Mouse (Mus musculus) splenic B cell, adult 2 months (primary cell): ENCODE measurements at regions not wholly inside any gene's neighbourhood (a gene's known extent, or its start where the extent isn't known, plus 50 kb on each side); places are given as distances from the start of the nearest gene placed in this dataset.
A peak's percentile ranks its signal among the peaks of the same experiment; 100 is the strongest.
"Not testable (repeated sequence)": the region's sequence is repeated elsewhere in the genome, so short reads cannot be mapped to it uniquely, and the experiment has no call there.

Experiments used
- DNase-seq: peaks from one replicate; pipeline ENCODE4 v3.0.0-alpha.2; 2011; ENCODE audit warnings: low read depth, low spot score
- H3K27me3 ChIP-seq: 2 replicates; pipeline ENCODE4 v1.6.1; 2012; ENCODE audit warnings: mild to moderate bottlenecking, low read length, moderate library complexity, mixed read lengths; ENCODE audit not compliant: control insufficient read depth, poor library complexity, insufficient read depth, severe bottlenecking
- H3K36me3 ChIP-seq: 2 replicates; pipeline ENCODE4 v1.6.1; 2012; ENCODE audit warnings: mild to moderate bottlenecking, low read length, moderate library complexity, mixed read lengths; ENCODE audit not compliant: control insufficient read depth, poor library complexity, insufficient read depth, severe bottlenecking

- no peak for DNase-seq
- H3K27me3 ChIP-seq = no peaks in the 10 kb centered on the region
These were observed 283.4 kb upstream of the Arglu1 start for GRCm38 (mm10) chr8:8973769-8974168.

GRCm38 (mm10) chr8:8973334-8973733, 283.0 kb upstream of the Arglu1 start:
- Histone ChIP-seq H3K27me3 (no peaks in the 10 kb centered on the region), H3K36me3 (no peaks in the 10 kb centered on the region)
- DNase-seq = peak; percentile 49

More at GRCm38 (mm10) chr8:8973769-8974168, 283.4 kb upstream of the Arglu1 start:
- no peaks in the 10 kb centered on the region for H3K36me3 ChIP-seq

GRCm38 (mm10) chr8:8970776-8971175, 280.5 kb upstream of the Arglu1 start:
- Histone ChIP-seq H3K36me3 (no peaks in the 10 kb centered on the region), H3K27me3 (no peaks in the 10 kb centered on the region)
- no peak for DNase-seq

DNA sequence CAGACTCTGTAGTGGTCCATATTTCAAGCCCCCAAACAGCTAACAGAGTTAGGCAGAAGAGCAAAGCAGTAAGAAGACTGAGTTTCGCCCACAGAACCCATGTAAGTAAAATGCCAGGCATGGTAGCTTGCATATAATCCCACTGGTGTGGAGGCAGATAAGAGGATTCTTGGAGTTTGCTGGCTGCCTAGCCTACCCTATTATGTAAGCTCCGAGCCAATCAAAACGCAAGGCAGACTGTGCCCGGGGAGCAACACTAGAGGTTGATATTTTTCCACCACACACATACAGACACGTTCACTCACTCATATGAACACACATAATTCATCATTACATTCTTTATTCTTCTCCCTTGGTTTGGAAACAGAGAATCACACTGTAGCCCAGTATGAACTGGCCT, 280.0 kb upstream of the Arglu1 start:
- Histone ChIP-seq H3K36me3 (no peaks in the 10 kb centered on the region), H3K27me3 (no peaks in the 10 kb centered on the region)
- DNase-seq = no peak

DNA sequence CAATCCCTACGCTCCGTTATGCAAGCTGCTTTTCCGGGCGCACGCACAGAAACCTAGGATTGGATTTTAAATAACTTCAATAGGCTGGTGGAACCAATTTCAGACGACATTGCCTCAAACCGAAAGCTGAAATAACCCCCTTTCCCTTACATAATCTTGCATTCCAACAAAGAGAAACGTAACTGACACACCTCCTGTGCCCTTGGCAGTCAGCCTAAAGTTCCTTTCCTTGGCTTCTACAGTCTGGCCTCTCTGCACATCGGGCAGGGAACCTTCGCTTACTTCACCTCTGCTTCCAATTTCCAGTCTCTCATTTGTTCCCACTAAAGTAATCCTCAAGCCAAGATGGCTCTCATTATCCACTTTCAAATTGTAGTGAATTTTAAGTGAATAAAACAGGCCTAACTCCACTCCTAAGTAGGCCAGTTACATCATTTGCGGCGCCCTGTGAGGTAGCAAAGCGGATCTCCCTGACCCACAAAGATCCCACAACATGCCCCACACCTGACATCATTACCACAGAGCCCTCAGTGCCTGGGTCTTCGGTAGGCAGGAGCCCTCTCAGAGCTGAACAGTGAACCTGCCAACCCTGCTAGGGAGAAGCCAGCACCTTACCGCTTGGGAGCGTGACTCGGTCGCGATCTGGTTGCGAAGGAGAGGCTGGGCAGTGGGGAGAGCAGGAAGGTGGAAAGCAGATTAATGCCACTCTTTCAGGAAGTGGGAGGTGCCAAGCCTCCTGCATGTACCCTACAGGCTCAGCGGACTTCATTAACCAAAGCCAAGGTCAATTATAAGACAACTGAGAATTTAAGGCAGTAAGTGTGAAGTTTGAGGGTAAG, 279.0 kb upstream of the Arglu1 start:
- Histone ChIP-seq H3K36me3 (no peaks in the 10 kb centered on the region), H3K27me3 (no peaks in the 10 kb centered on the region)
- DNase-seq = no peak

DNA sequence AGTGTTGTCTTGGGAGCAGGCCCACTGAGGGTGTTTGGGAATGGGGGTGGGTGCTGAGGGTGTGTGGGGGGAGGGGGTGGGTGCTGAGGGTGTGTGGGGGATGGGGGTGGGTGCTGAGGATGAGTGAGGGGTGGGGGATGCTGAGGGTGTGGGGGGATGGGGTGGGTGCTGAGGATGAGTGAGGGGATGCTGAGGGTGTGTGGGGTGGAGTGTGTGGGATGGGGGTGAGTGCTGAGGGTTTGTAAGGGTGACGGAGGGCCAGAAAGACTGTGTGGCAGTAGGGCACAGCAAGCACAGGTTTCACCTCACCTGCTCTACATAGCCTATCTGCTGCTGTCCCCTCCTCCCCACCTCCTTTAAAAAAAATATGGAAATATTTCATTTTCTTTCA, 276.3 kb upstream of the Arglu1 start:
- DNase-seq = no peak
- Histone ChIP-seq H3K27me3 (no peaks in the 10 kb centered on the region), H3K36me3 (no peaks in the 10 kb centered on the region)

DNA sequence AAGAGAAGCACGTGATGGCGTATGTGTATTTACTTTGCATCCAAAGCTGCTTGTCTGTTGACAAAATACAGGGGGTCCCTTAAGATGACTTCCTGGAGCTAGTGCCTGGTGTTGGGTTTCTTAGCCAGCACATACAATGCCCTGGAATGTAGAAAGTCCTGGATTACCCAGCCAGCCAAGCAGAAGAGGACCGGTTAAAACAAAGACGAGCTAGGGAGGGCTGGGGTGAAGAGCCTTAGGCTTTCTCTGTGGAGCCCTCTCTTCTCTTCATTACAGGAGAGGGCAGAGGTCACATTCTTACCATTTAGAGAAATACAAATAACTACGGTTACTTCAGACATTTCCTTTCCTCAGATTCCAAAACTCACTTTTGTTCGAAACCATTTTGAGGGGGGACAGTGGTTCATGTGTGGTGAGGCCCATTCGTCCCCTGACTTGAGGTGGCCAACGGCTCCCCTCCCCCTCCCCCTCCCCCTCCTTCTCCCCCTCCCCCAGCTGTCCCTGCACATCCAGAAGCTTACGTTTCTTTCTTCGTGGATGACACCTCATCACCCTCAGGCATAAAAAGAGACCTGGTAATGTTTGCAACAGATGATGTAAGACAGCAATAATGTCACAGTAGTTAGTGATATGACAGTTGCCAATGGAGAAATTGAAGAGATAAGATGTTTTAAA, 275.8 kb upstream of the Arglu1 start:
- Histone ChIP-seq H3K36me3 (no peaks in the 10 kb centered on the region), H3K27me3 (no peaks in the 10 kb centered on the region)
- no peak for DNase-seq

GRCm38 (mm10) chr8:8960221-8960620, 269.9 kb upstream of the Arglu1 start:
- no peak for DNase-seq
- Histone ChIP-seq H3K36me3 (no peaks in the 10 kb centered on the region), H3K27me3 (no peaks in the 10 kb centered on the region)

GRCm38 (mm10) chr8:8959787-8960093, 269.4 kb upstream of the Arglu1 start:
- Histone ChIP-seq H3K36me3 (no peaks in the 10 kb centered on the region), H3K27me3 (no peaks in the 10 kb centered on the region)
- no peak for DNase-seq

DNA sequence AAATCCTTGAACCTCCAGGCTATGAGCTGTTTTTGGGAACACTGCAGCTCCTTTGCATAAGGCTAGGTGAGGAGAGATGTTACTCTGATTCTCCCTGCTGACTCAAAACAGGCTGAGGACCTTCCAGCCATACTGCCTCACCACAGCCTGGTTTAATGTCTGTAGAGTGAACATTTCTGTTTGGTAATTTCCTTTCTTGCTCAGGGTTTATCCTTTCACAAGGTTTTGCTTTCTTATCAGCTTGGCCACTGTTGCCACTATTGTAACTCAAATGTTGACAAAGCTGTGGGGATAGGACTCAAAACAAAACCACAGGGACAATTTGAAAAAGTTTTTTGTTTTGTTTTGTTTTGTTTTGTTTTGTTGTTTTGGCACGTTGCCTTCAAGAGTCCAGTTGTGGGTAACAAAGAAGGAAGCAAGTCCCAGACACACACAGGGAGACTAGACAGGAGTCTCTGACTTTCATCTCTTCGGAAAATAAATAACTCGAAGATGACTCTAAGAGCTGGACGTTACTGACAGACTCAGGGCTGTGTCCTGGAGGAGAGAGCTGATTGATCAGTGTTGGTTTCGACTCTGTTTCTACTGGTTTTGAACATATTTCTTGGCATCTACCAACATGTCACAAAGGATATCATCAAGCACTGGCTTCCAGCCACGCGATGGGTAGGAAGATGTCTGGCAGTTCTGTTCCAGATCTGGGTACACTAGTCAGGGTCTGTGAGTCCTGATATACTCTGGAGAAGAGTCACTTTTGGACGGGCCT, 268.9 kb upstream of the Arglu1 start:
- Histone ChIP-seq H3K36me3 (no peaks in the 10 kb centered on the region), H3K27me3 (no peaks in the 10 kb centered on the region)
- DNase-seq = no peak

- not testable (repeated sequence) for H3K36me3 ChIP-seq, H3K27me3 ChIP-seq, DNase-seq
These were observed 267.8 kb upstream of the Arglu1 start for GRCm38 (mm10) chr8:8958140-8958539.

GRCm38 (mm10) chr8:8952212-8952611, 261.9 kb upstream of the Arglu1 start:
- no peaks in the 10 kb centered on the region for H3K27me3 ChIP-seq
- DNase-seq = no peak
- no peaks in the 10 kb centered on the region for H3K36me3 ChIP-seq

GRCm38 (mm10) chr8:8951186-8951585, 260.9 kb upstream of the Arglu1 start:
- Histone ChIP-seq H3K27me3 (no peaks in the 10 kb centered on the region), H3K36me3 (no peaks in the 10 kb centered on the region)
- DNase-seq = no peak

DNA sequence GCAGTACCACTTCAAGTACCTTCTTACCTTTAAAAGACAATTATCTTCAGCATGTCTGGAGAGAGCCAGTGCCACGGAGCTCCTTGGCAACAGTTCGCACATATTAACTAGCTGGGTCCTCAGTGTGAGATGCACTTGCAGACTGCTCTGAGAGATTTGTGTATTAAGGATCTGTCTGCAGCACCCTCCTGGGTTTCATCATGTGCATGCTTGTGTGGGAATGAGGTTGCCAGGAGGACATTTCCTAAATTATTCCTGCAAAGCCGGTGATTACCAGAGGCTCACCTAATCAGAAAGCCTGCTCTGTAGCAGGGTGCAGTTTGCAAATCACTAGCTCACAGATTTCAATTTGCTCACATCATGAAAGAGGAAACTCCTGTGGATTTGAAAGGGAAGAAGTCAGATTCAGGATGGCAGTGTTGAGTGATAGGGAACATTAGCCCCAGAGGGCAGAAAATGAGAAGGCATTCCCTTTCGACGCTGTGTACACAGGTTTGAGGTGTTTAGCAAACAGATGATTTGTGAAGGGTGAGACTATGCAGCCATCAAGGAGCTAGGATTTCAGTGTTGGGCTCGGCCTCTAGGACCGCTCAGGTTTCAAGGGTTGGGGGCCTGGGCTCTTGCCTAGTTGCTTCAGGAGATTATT, 257.3 kb upstream of the Arglu1 start:
- DNase-seq = no peak
- no peaks in the 10 kb centered on the region for H3K27me3 ChIP-seq
- H3K36me3 ChIP-seq = no peaks in the 10 kb centered on the region

GRCm38 (mm10) chr8:8942991-8943390, 252.7 kb upstream of the Arglu1 start:
- no peaks in the 10 kb centered on the region for H3K27me3 ChIP-seq
- no peaks in the 10 kb centered on the region for H3K36me3 ChIP-seq
- DNase-seq = no peak
